Mouse (Mus musculus): ENCODE measurements around the gene Pcbp2.

Pcbp2 gene

GRCm38 (mm10) chr15:102463666-102464065 lies 6.7 kb upstream of the Pcbp2 start:
- no peak for DNase-seq (ENCODE audit: low spot score in 2 of 2)

- DNase-seq (ENCODE audit: low spot score in 2 of 2): no peak
Measured at GRCm38 (mm10) chr15:102468675-102469370, 1.5 kb upstream of the Pcbp2 start.

GRCm38 (mm10) chr15:102470605-102471294 lies 411 bp downstream of the Pcbp2 start:
- DNase-seq (ENCODE audit: low spot score in 2 of 2): peak; percentile 75 to 80

GRCm38 (mm10) chr15:102471295-102471645 lies 931 bp downstream of the Pcbp2 start:
- DNase-seq (ENCODE audit: low spot score in 2 of 2): peak in 1 of 2 experiments; percentile 42

- no peak for DNase-seq (ENCODE audit: low spot score in 2 of 2)
Measured at GRCm38 (mm10) chr15:102471727-102472126, 1.4 kb downstream of the Pcbp2 start.

GRCm38 (mm10) chr15:102473246-102473645 lies 2.9 kb downstream of the Pcbp2 start:
- no peak for DNase-seq (ENCODE audit: low spot score in 2 of 2)

- DNase-seq (ENCODE audit: low spot score in 2 of 2): no peak
Measured at GRCm38 (mm10) chr15:102474520-102474919, 4.2 kb downstream of the Pcbp2 start.

- no peak for DNase-seq (ENCODE audit: low spot score in 2 of 2)
Measured at GRCm38 (mm10) chr15:102483136-102483535, 12.8 kb downstream of the Pcbp2 start.

- DNase-seq (ENCODE audit: low spot score in 2 of 2): no peak
Measured at GRCm38 (mm10) chr15:102485853-102486252, 15.5 kb downstream of the Pcbp2 start.

- no peak for DNase-seq (ENCODE audit: low spot score in 2 of 2)
Measured at GRCm38 (mm10) chr15:102487664-102488063, 17.3 kb downstream of the Pcbp2 start.

- DNase-seq (ENCODE audit: low spot score in 2 of 2): no peak
Measured at GRCm38 (mm10) chr15:102498322-102498721, 28.0 kb downstream of the Pcbp2 start.

- DNase-seq (ENCODE audit: low spot score in 2 of 2): no peak
Measured at GRCm38 (mm10) chr15:102499370-102499769, 29.0 kb downstream of the Pcbp2 start.

- DNase-seq (ENCODE audit: low spot score in 2 of 2): no peak
Measured at GRCm38 (mm10) chr15:102499851-102500250, 29.5 kb downstream of the Pcbp2 start.

GRCm38 (mm10) chr15:102500479-102500878 lies 30.1 kb downstream of the Pcbp2 start:
- no peak for DNase-seq (ENCODE audit: low spot score in 2 of 2)

GRCm38 (mm10) chr15:102501084-102501814 lies 30.9 kb downstream of the Pcbp2 start:
- no peak for DNase-seq (ENCODE audit: low spot score in 2 of 2)

GRCm38 (mm10) chr15:102502254-102502840 lies 32.0 kb downstream of the Pcbp2 start:
- no peak for DNase-seq (ENCODE audit: low spot score in 2 of 2)

GRCm38 (mm10) chr15:102503447-102503846 lies 33.1 kb downstream of the Pcbp2 start, which contains the start of gene Gm10337:
Gm10337 (plus strand) TSS chr15:102503722.
- no peak for DNase-seq (ENCODE audit: low spot score in 2 of 2)

GRCm38 (mm10) chr15:102503924-102504782 lies 33.8 kb downstream of the Pcbp2 start:
- DNase-seq (ENCODE audit: low spot score in 2 of 2): no peak

GRCm38 (mm10) chr15:102505073-102505769 lies 34.9 kb downstream of the Pcbp2 start:
- no peak for DNase-seq (ENCODE audit: low spot score in 2 of 2)

- no peak for DNase-seq (ENCODE audit: low spot score in 2 of 2)
Measured at GRCm38 (mm10) chr15:102505770-102506463, 35.6 kb downstream of the Pcbp2 start.

Data from heart, adult 9 months (tissue).